Mouse (Mus musculus): ENCODE results near the gene Bcar1.

DNA sequence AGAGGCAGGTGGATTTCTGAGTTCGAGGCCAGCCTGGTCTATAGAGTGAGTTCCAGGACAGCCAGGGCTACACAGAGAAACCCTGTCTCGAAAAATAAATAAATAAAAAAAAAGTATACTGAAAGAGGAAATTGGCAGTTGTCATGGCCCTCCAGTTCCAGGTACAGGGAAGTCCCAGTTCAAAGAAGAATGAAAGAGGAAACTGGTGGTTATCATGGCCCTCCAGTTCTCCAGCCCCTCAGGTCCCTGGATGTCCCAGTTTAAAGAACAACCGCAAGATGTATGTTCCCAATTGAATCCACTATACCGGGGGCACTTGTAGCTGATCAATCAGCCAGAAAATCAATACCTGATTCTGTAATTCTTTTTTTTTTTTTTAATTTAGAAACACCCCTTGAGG, 32.9 kb upstream of the Bcar1 start:
- no peak for TF ChIP-seq CTCF (IDR thresholded peaks at IDR 0.05; ENCODE audit: low read depth)
- TF ChIP-seq EP300 (IDR thresholded peaks at IDR 0.05; ENCODE audit: low read depth) = no peak
